Mouse (Mus musculus) stomach, postnatal 0 days (tissue): Measurements from ENCODE around the gene Tmem41b. TPM values are rescaled to one million over a fixed set of nuclear protein-coding genes. Genes with fewer than 3 reads are reported as not detected.
"Not testable (repeated sequence)": the region's sequence is repeated elsewhere in the genome, so short reads cannot be mapped to it uniquely, and the experiment has no call there.

ENCODE experiments used
- ATAC-seq: fragments of 200-750 bp; cut with Nextera tagmentation; 2 replicates; pipeline ENCODE4 v1.8.0; 2017; ENCODE audit not compliant: low FRiP score, low TSS enrichment
- DNase-seq: peaks from one replicate; pipeline ENCODE4 v3.0.0-alpha.2; 2016; ENCODE audit warnings: low spot score
- H3K27ac ChIP-seq: fragments of 300-500 bp; sonication (generic); replicated peaks from 2 replicates; pipeline ENCODE4 v1.5.1; 2014; ENCODE audit warnings: mild to moderate bottlenecking, control low read depth
- H3K27me3 ChIP-seq: fragments of 300-500 bp; sonication (generic); 2 replicates; pipeline ENCODE4 v1.6.1; 2014; ENCODE audit warnings: low read length; ENCODE audit not compliant: control insufficient read depth, insufficient read depth
- H3K36me3 ChIP-seq: fragments of 300-500 bp; sonication (generic); 2 replicates; pipeline ENCODE4 v1.6.1; 2014; ENCODE audit warnings: low read length, mixed read lengths; ENCODE audit not compliant: control insufficient read depth, insufficient read depth
- H3K4me1 ChIP-seq: fragments of 300-500 bp; sonication (generic); replicated peaks from 2 replicates; pipeline ENCODE4 v1.6.1; 2014; ENCODE audit warnings: antibody characterized with exemption; ENCODE audit not compliant: control insufficient read depth, insufficient read depth
- H3K4me2 ChIP-seq: fragments of 300-500 bp; sonication (generic); replicated peaks from 2 replicates; pipeline ENCODE4 v1.6.1; 2014; ENCODE audit warnings: low read depth, mild to moderate bottlenecking, control low read depth, moderate library complexity
- H3K4me3 ChIP-seq: fragments of 300-500 bp; sonication (generic); 2 replicates; pipeline ENCODE4 v1.5.1; 2014; ENCODE audit warnings: low read depth, low read length, control low read depth
- H3K9ac ChIP-seq: fragments of 300-500 bp; sonication (generic); 2 replicates; pipeline ENCODE4 v1.6.1; 2014; ENCODE audit warnings: mild to moderate bottlenecking, low read length, control low read depth, mixed read lengths
- H3K9me3 ChIP-seq: fragments of 300-500 bp; sonication (generic); 2 replicates; pipeline ENCODE4 v1.6.1; 2016; ENCODE audit warnings: low read length; ENCODE audit not compliant: control insufficient read depth
- CTCF ChIP-seq: IDR thresholded peaks from 2 replicates; pipeline ENCODE4 v1.5.1; 2016; ENCODE audit warnings: antibody characterized with exemption, low read depth, mild to moderate bottlenecking, moderate library complexity
- EP300 ChIP-seq: optimal IDR thresholded peaks from 2 replicates; pipeline ENCODE3; 2016; ENCODE audit warnings: antibody characterized with exemption
- WGBS: fragments of 180-500 bp; shearing (Covaris S2); extraction: QIAGEN DNeasy Blood & Tissue Kit; methylation state at CpG from one replicate; pipeline ENCODE4 v1.1.7; 2014; 5-methylcytosine and 5-hydroxymethylcytosine counted together
- polyA plus RNA-seq: library from polyadenylated mRNA; unstranded; fragments of >200 nt; fragmentation: Nextera tagmentation; extraction: Ambion mirVana; gene quantifications from 2 replicates; pipeline ENCODE4 v1.2.1, GENCODE M21; 2015

Gene Tmem41b
- polyA plus RNA-seq, 1 experiment from 2014 or later, result 88.5 TPM

DNA sequence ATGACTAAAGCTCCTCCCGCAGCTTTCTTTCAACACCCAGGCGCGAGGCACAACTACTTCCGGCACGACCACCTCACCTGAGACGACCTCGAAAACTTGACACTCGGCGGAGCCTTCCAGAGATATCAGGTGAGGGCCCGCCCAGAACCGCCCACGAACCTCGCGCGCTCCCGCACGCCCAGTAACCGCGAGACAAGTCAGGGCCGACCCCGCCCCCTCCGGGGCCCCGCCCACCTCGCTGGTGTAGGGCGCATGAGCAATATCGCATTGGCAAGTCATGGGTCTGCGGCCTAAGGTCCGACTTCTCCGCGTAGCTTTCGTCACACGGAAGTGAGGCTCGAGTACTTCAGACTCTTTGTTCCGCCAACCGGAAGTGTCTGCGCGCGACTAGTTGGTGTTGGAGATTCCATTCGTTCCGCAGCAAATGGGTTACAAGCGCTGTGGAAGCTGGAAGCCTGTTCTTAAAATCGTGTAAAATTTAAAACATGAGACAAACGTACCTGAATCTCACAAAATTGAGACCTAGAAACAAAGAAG is 528 bp downstream of the Tmem41b start:
- DNase-seq (peak; percentile 100), ATAC-seq (peak; percentile 99)
- Histone ChIP-seq H3K4me1 (no peaks in the 10 kb centered on the region), H3K27me3 (no peaks in the 10 kb centered on the region), H3K9ac (peak overlapping the region; percentile 76), H3K36me3 (0 out of 2 replicates have a peak, but pooled peaks cover 5% of the 10 kb centered on the region), H3K4me2 (peak overlapping the region; percentile 69), H3K4me3 (peak overlapping the region; percentile 60), H3K9me3 (no peaks in the 10 kb centered on the region), H3K27ac (peak overlapping the region; percentile 87)
- WGBS, result 0% methylated on average over 39 of the region's 43 CpGs
- peak; percentile 8 for TF ChIP-seq EP300
- 0 out of 2 replicates have a peak, but pooled peaks have one; percentile 1 for TF ChIP-seq CTCF

- H3K4me1 ChIP-seq, result no peaks in the 10 kb centered on the region
- WGBS, result under 1% methylated on average over 27 of the region's 27 CpGs
- H3K9ac ChIP-seq, result peak overlapping the region; percentile 76
- ATAC-seq, result no peak
- peak; percentile 43 for DNase-seq
- H3K4me3 ChIP-seq, result peak overlapping the region; percentile 60
- H3K4me2 ChIP-seq, result peak overlapping the region; percentile 69
- 0 out of 2 replicates have a peak, but pooled peaks cover 5% of the 10 kb centered on the region for H3K36me3 ChIP-seq
- H3K27ac ChIP-seq, result peak overlapping the region; percentile 81
- TF ChIP-seq CTCF (no peak), EP300 (no peak)
- no peaks in the 10 kb centered on the region for H3K27me3 ChIP-seq
- no peaks in the 10 kb centered on the region for H3K9me3 ChIP-seq
These were observed 1.0 kb downstream of the Tmem41b start for GRCm38 (mm10) chr7:109985661-109986132.

GRCm38 (mm10) chr7:109984608-109985007 is 2.1 kb downstream of the Tmem41b start:
- not testable (repeated sequence) for H3K9me3 ChIP-seq, H3K27ac ChIP-seq, DNase-seq, H3K27me3 ChIP-seq, H3K9ac ChIP-seq, H3K4me3 ChIP-seq, H3K36me3 ChIP-seq, H3K4me2 ChIP-seq, H3K4me1 ChIP-seq, ATAC-seq
- 67% methylated on average over 5 of the region's 5 CpGs for WGBS

GRCm38 (mm10) chr7:109977131-109977530 is 9.6 kb downstream of the Tmem41b start:
- H3K9ac ChIP-seq, ATAC-seq, H3K4me2 ChIP-seq, H3K9me3 ChIP-seq, H3K27me3 ChIP-seq, H3K4me3 ChIP-seq, H3K27ac ChIP-seq, H3K4me1 ChIP-seq, H3K36me3 ChIP-seq: not testable (repeated sequence)
- TF ChIP-seq CTCF, result peak; percentile 62
- peak; percentile 26 for DNase-seq
- 73% methylated on average over 5 of the region's 5 CpGs for WGBS

DNA sequence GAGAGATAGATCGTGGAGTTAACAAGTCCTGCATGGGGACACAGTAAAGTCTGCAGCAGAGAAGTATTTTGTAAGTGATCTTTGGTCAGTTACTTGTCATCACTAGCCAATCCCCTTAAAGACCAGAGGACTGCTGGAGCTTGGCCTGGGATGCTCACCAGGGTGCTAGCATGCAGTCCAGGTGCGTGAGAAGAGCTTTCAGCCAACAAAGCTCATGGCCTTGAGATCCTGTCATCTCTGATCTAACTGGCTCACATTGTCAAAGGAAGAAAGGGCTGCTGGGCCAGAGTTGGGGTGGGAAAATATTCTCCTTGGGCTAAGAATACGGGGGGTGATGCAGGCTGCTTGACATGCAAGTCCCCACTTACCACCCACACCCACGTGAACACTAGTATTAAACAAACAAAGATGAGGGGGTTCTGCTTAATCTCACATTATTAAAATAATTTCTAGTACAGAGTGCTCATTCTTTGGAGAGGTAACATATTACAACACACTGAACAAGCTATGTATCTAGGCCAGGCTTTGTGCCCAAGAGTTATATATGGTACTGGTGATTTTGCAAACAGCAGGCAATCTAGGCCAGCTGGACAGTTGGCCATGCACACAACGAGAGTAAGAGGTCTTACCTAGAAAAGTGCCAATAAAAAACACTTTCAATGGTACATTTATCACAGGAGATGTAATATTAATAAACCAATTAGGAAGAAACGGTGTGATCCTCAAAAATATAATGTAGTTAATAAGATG is 10.6 kb downstream of the Tmem41b start:
- no peak for TF ChIP-seq CTCF
- TF ChIP-seq EP300, result no peak

DNA sequence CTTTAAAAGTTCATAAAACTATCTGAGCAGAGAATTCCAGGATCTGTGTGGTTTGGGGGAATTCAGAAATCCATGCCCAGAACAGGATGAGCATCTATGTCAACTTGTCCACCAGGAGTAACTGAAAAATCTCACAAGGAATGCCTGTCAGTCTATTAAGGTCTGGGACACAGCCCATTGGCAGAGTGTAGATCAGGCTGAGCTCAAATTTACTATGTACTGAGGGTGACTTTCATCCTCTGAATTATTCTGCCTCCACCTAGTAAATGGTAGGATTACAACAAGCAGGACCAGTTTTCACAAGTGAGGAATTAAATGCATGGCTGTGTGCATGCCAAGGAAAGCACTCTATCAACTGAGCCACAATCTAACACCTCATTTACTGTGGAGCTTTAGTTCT is 17.2 kb downstream of the Tmem41b start:
- DNase-seq (no peak), ATAC-seq (no peak)
- H3K27me3 ChIP-seq, result no peaks in the 10 kb centered on the region
- H3K4me3 ChIP-seq, result no peak overlapping the region
- TF ChIP-seq EP300 (no peak), CTCF (no peak)
- H3K9ac ChIP-seq, result no peak overlapping the region
- H3K4me2 ChIP-seq, result no peak overlapping the region
- H3K27ac ChIP-seq, result peak overlapping the region; percentile 61; the same call in 1 of the 2 replicates
- no peaks in the 10 kb centered on the region for H3K9me3 ChIP-seq
- no peaks in the 10 kb centered on the region for H3K36me3 ChIP-seq
- H3K4me1 ChIP-seq, result no peaks in the 10 kb centered on the region

More for the DNA sequence above, 10.6 kb downstream of the Tmem41b start:
- H3K9ac ChIP-seq, result no peak overlapping the region
- H3K4me3 ChIP-seq, result no peak overlapping the region
- H3K27ac ChIP-seq, result no peak overlapping the region
- H3K4me1 ChIP-seq, result no peaks in the 10 kb centered on the region
- no peaks in the 10 kb centered on the region for H3K27me3 ChIP-seq
- 0 out of 2 replicates have a peak, but pooled peaks cover 2% of the 10 kb centered on the region for H3K36me3 ChIP-seq
- DNase-seq (no peak), ATAC-seq (no peak)
- 87% methylated on average over 6 of the region's 6 CpGs for WGBS
- no peak overlapping the region for H3K4me2 ChIP-seq
- no peaks in the 10 kb centered on the region for H3K9me3 ChIP-seq
